10 mouse cellular contexts compared by ENCODE assay signal in the genomic region with DNA sequence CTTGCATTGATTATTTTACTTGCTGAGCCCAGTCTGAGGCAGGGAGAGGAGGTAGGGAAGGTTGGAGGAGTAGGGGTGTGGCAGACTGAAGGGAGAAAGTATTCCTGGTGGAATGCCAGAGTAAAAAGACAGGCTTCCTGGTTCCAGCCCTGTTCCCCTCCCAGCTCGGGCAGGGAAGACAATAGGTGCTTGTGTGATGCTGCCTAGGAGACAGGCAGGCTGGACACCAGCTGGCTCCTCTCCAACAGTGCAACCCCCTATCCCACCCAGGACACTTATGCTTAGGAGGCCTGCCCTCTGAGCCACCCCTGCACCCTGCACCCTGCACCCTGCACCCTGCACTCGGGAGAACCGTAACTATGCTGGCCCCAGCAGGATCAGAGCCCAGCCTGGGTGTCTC. TPM values are rescaled to one million over a fixed set of nuclear protein-coding genes. Genes with fewer than 3 reads are reported as not detected.
A peak's percentile ranks its signal among the peaks of the same experiment; 100 is the strongest.
DNase-seq lines count a peak whose midpoint lies in the region; ATAC-seq and TF ChIP-seq lines count a peak whose summit lies in the region.
"Had no signal": no experiment of that assay in that cellular context is flagged by ENCODE, and none has a peak within 500 bp of the region (broad histone marks: within the 10 kb centered on the region; RNA-seq: fewer than 3 reads in every experiment).

No protein-coding gene starts in this region.

- no peaks in the 10 kb centered on the region for H3K9me3 ChIP-seq in heart, embryonic 13.5 days
- no peaks in the 10 kb centered on the region for H3K9me3 ChIP-seq in embryonic facial prominence, embryonic 10.5 days
- no peaks in the 10 kb centered on the region for H3K9me3 ChIP-seq in hindbrain, postnatal 0 days (ENCODE audit: low read length)
- H3K9me3 ChIP-seq in neural tube, embryonic 15.5 days (replicated peaks): no peaks in the 10 kb centered on the region
- H3K9me3 ChIP-seq: liver, embryonic 15.5 days had no signal

- H3K9ac ChIP-seq in heart, embryonic 13.5 days: no peak overlapping the region
- no peak overlapping the region for H3K9ac ChIP-seq in hindbrain, postnatal 0 days (replicated peaks; ENCODE audit: low read length)
- H3K9ac ChIP-seq in neural tube, embryonic 15.5 days (replicated peaks): peak overlapping the region; percentile 7; the same call in 1 of the 2 replicates
- H3K9ac ChIP-seq: liver, embryonic 15.5 days had no signal

- ATAC-seq in heart, embryonic 13.5 days (ENCODE audit: extremely low read depth, insufficient number of reproducible peaks, low FRiP score, low TSS enrichment): no peak
- peak; percentile 36 for ATAC-seq in hindbrain, postnatal 0 days
- ATAC-seq in neural tube, embryonic 15.5 days (ENCODE audit: low FRiP score): no peak

- WGBS in heart, embryonic 13.5 days: 38% methylated on average over 3 of the region's 3 CpGs
- WGBS in embryonic facial prominence, embryonic 10.5 days: 46% methylated on average over 3 of the region's 3 CpGs
- 43% methylated on average over 3 of the region's 3 CpGs for WGBS in hindbrain, postnatal 0 days
- 33% methylated on average over 3 of the region's 3 CpGs for WGBS in neural tube, embryonic 15.5 days

- no peak for TF ChIP-seq CTCF in hindbrain, postnatal 0 days (IDR thresholded peaks at IDR 0.05; ENCODE audit: low read depth)

- intact Hi-C loops in heart, postnatal 10 days (cut with DNase I): loop anchor here (1.0 to 2.0 kb wide), 3 partner anchors 24 to 115 kb away; no protein-coding TSS in a partner anchor

- peaks cover 44% of the 10 kb centered on the region for H3K27me3 ChIP-seq in heart, embryonic 13.5 days (replicated peaks)
- H3K27me3 ChIP-seq in embryonic facial prominence, embryonic 10.5 days (replicated peaks; ENCODE audit: low read depth, poor library complexity, severe bottlenecking): peaks cover 43% of the 10 kb centered on the region
- no peaks in the 10 kb centered on the region for H3K27me3 ChIP-seq in hindbrain, postnatal 0 days (ENCODE audit: insufficient read depth, low read length)
- H3K27me3 ChIP-seq in neural tube, embryonic 15.5 days (replicated peaks): peaks cover 6% of the 10 kb centered on the region; the same call in 1 of the 2 replicates

- H3K27ac ChIP-seq in heart, embryonic 13.5 days (replicated peaks): peak overlapping the region; percentile 51; the same call in 1 of the 2 replicates
- H3K27ac ChIP-seq in embryonic facial prominence, embryonic 10.5 days (replicated peaks): peak overlapping the region; percentile 74
- H3K27ac ChIP-seq in hindbrain, postnatal 0 days: 0 out of 2 replicates have a peak overlapping the region, but pooled peaks have one; percentile 32
- H3K27ac ChIP-seq in neural tube, embryonic 15.5 days (replicated peaks): peak overlapping the region; percentile 63
- H3K27ac ChIP-seq: kidney, postnatal 0 days; liver, embryonic 15.5 days had no signal

- H3K36me3 ChIP-seq in heart, embryonic 13.5 days: no peaks in the 10 kb centered on the region
- no peaks in the 10 kb centered on the region for H3K36me3 ChIP-seq in embryonic facial prominence, embryonic 10.5 days (replicated peaks)
- H3K36me3 ChIP-seq in hindbrain, postnatal 0 days (ENCODE audit: insufficient read depth, low read length): 0 out of 2 replicates have a peak, but pooled peaks cover 4% of the 10 kb centered on the region
- H3K36me3 ChIP-seq in neural tube, embryonic 15.5 days: peaks cover 18% of the 10 kb centered on the region
- H3K36me3 ChIP-seq: liver, embryonic 15.5 days had no signal

- no peak for DNase-seq in heart, postnatal 10 days
- no peak for DNase-seq in embryonic facial prominence, embryonic 10.5 days (ENCODE audit: low spot score)
- peak; percentile 28 for DNase-seq in hindbrain, postnatal 0 days (ENCODE audit: low spot score)
- DNase-seq in right cerebral cortex, postnatal 25 days: no peak
- no peak for DNase-seq in adrenal gland, postnatal 36 days
- no peak for DNase-seq in adrenal gland, adult 2 months

- peaks cover 12% of the 10 kb centered on the region for H3K4me1 ChIP-seq in heart, embryonic 13.5 days
- peaks cover 25% of the 10 kb centered on the region for H3K4me1 ChIP-seq in embryonic facial prominence, embryonic 10.5 days
- peaks cover 9% of the 10 kb centered on the region; the same call in 1 of the 2 replicates for H3K4me1 ChIP-seq in hindbrain, postnatal 0 days (ENCODE audit: insufficient read depth, low read length)
- H3K4me1 ChIP-seq in neural tube, embryonic 15.5 days: peaks cover 22% of the 10 kb centered on the region

- H3K4me2 ChIP-seq in heart, embryonic 13.5 days: no peak overlapping the region
- no peak overlapping the region for H3K4me2 ChIP-seq in hindbrain, postnatal 0 days (ENCODE audit: low read depth, low read length)
- no peak overlapping the region for H3K4me2 ChIP-seq in neural tube, embryonic 15.5 days
- H3K4me2 ChIP-seq: liver, embryonic 15.5 days had no signal

- H3K4me3 ChIP-seq in heart, embryonic 13.5 days: no peak overlapping the region
- H3K4me3 ChIP-seq in embryonic facial prominence, embryonic 10.5 days: 0 out of 2 replicates have a peak overlapping the region, but pooled peaks have one; percentile 11
- no peak overlapping the region for H3K4me3 ChIP-seq in hindbrain, postnatal 0 days (ENCODE audit: low read length)
- H3K4me3 ChIP-seq in neural tube, embryonic 15.5 days (replicated peaks): no peak overlapping the region
- H3K4me3 ChIP-seq: liver, embryonic 15.5 days had no signal

RNA-seq across cellular contexts. Expression of a gene that starts 8.3 kb away (rescaled TPM):
- polyA plus RNA-seq in heart, embryonic 13.5 days (2015; fragmentation: Nextera tagmentation; extraction: Ambion mirVana): 6.8 and 7.0 TPM in 2 replicates
- 1 to 10 TPM; 6.9 to 7.1 TPM for total RNA-seq in heart, postnatal 10 days (2021)
- polyA plus RNA-seq in embryonic facial prominence, embryonic 10.5 days (2016; fragmentation: Nextera tagmentation; extraction: Ambion mirVana): 8.6 and 9.6 TPM in 2 replicates
- total RNA-seq in hindbrain, postnatal 0 days (2014; rRNA removed): 78.9 and 87.5 TPM in 2 replicates
- polyA plus RNA-seq in hindbrain, postnatal 0 days (2015; fragmentation: Nextera tagmentation; extraction: Ambion mirVana): 55.3 and 58.1 TPM in 2 replicates
- 49.5 and 55.6 TPM in 2 replicates for polyA plus RNA-seq in neural tube, embryonic 15.5 days (2015; fragmentation: Nextera tagmentation; extraction: Ambion mirVana)
- total RNA-seq in adrenal gland, postnatal 36 days (2021): 10 to 100 TPM; 16.2 to 38.1 TPM
- total RNA-seq in adrenal gland, adult 2 months (2021): 10 to 100 TPM; 23.8 to 25.0 TPM
- polyA plus RNA-seq in adrenal gland, adult 2 months (2012; rRNA removed): 27.1 and 27.3 TPM in 2 replicates

RNA-seq across cellular contexts. Expression of a gene that starts 22.4 kb away (rescaled TPM):
- polyA plus RNA-seq in heart, embryonic 13.5 days (2015; fragmentation: Nextera tagmentation; extraction: Ambion mirVana): 6.7 and 7.4 TPM in 2 replicates
- total RNA-seq in heart, postnatal 10 days (2021): 10 to 100 TPM; 13.9 to 16.8 TPM
- polyA plus RNA-seq in embryonic facial prominence, embryonic 10.5 days (2016; fragmentation: Nextera tagmentation; extraction: Ambion mirVana): 15.6 and 16.4 TPM in 2 replicates
- 70.8 and 72.3 TPM in 2 replicates for total RNA-seq in hindbrain, postnatal 0 days (2014; rRNA removed)
- 17.7 and 18.8 TPM in 2 replicates for polyA plus RNA-seq in hindbrain, postnatal 0 days (2015; fragmentation: Nextera tagmentation; extraction: Ambion mirVana)
- polyA plus RNA-seq in neural tube, embryonic 15.5 days (2015; fragmentation: Nextera tagmentation; extraction: Ambion mirVana): 21.5 and 23.9 TPM in 2 replicates
- 100 to 1,000 TPM in 1 of 2 experiments, 10 to 100 TPM in 1; 82.1 to 136 TPM for total RNA-seq in adrenal gland, postnatal 36 days (2021)
- 100 to 1,000 TPM in 1 of 2 experiments, 10 to 100 TPM in 1; 67.8 to 169 TPM for total RNA-seq in adrenal gland, adult 2 months (2021)
- 63.0 and 75.9 TPM in 2 replicates for polyA plus RNA-seq in adrenal gland, adult 2 months (2012; rRNA removed)

RNA-seq across cellular contexts. Expression of a gene that starts 24.8 kb away (rescaled TPM):
- polyA plus RNA-seq in heart, embryonic 13.5 days (2015; fragmentation: Nextera tagmentation; extraction: Ambion mirVana): not detected in 2 replicates
- total RNA-seq in heart, postnatal 10 days (2021): not detected
- polyA plus RNA-seq in embryonic facial prominence, embryonic 10.5 days (2016; fragmentation: Nextera tagmentation; extraction: Ambion mirVana): not detected in 2 replicates
- 2.2 and 3.6 TPM in 2 replicates for total RNA-seq in hindbrain, postnatal 0 days (2014; rRNA removed)
- 2.7 and 2.8 TPM in 2 replicates for polyA plus RNA-seq in hindbrain, postnatal 0 days (2015; fragmentation: Nextera tagmentation; extraction: Ambion mirVana)
- polyA plus RNA-seq in neural tube, embryonic 15.5 days (2015; fragmentation: Nextera tagmentation; extraction: Ambion mirVana): 2.5 and 2.6 TPM in 2 replicates
- total RNA-seq in adrenal gland, postnatal 36 days (2021): not detected
- not detected for total RNA-seq in adrenal gland, adult 2 months (2021)
- 0.07 TPM in 1 of 2 replicates, not detected in the other for polyA plus RNA-seq in adrenal gland, adult 2 months (2012; rRNA removed)
- polyA plus RNA-seq: kidney, postnatal 0 days; liver, embryonic 15.5 days had no signal

RNA-seq across cellular contexts. Expression of a gene that starts 37.5 kb away (rescaled TPM):
- polyA plus RNA-seq in heart, embryonic 13.5 days (2015; fragmentation: Nextera tagmentation; extraction: Ambion mirVana): 0.09 and 0.13 TPM in 2 replicates
- total RNA-seq in heart, postnatal 10 days (2021): under 1 TPM; 0.07 to 0.12 TPM
- 0.04 TPM in 2 replicates for polyA plus RNA-seq in embryonic facial prominence, embryonic 10.5 days (2016; fragmentation: Nextera tagmentation; extraction: Ambion mirVana)
- 0.37 and 0.47 TPM in 2 replicates for total RNA-seq in hindbrain, postnatal 0 days (2014; rRNA removed)
- 0.10 and 0.13 TPM in 2 replicates for polyA plus RNA-seq in hindbrain, postnatal 0 days (2015; fragmentation: Nextera tagmentation; extraction: Ambion mirVana)
- 0.09 and 0.14 TPM in 2 replicates for polyA plus RNA-seq in neural tube, embryonic 15.5 days (2015; fragmentation: Nextera tagmentation; extraction: Ambion mirVana)
- total RNA-seq in adrenal gland, postnatal 36 days (2021): under 1 TPM; 0.40 to 0.49 TPM
- total RNA-seq in adrenal gland, adult 2 months (2021): under 1 TPM; 0.49 to 0.69 TPM
- 0.50 and 0.52 TPM in 2 replicates for polyA plus RNA-seq in adrenal gland, adult 2 months (2012; rRNA removed)
- polyA plus RNA-seq: kidney, postnatal 0 days had no signal

RNA-seq across cellular contexts. Expression of a gene that starts 44.3 kb away (rescaled TPM):
- polyA plus RNA-seq in heart, embryonic 13.5 days (2015; fragmentation: Nextera tagmentation; extraction: Ambion mirVana): 173 and 184 TPM in 2 replicates
- total RNA-seq in heart, postnatal 10 days (2021): 100 to 1,000 TPM; 144 to 150 TPM
- polyA plus RNA-seq in embryonic facial prominence, embryonic 10.5 days (2016; fragmentation: Nextera tagmentation; extraction: Ambion mirVana): 221 and 228 TPM in 2 replicates
- 138 and 204 TPM in 2 replicates for total RNA-seq in hindbrain, postnatal 0 days (2014; rRNA removed)
- 205 and 210 TPM in 2 replicates for polyA plus RNA-seq in hindbrain, postnatal 0 days (2015; fragmentation: Nextera tagmentation; extraction: Ambion mirVana)
- 175 and 183 TPM in 2 replicates for polyA plus RNA-seq in neural tube, embryonic 15.5 days (2015; fragmentation: Nextera tagmentation; extraction: Ambion mirVana)
- total RNA-seq in adrenal gland, postnatal 36 days (2021): 100 to 1,000 TPM; 147 to 162 TPM
- total RNA-seq in adrenal gland, adult 2 months (2021): 100 to 1,000 TPM; 163 to 165 TPM
- polyA plus RNA-seq in adrenal gland, adult 2 months (2012; rRNA removed): 96.1 and 100 TPM in 2 replicates
